Mouse (Mus musculus): ENCODE measurements around the gene Arvcf.

DNA sequence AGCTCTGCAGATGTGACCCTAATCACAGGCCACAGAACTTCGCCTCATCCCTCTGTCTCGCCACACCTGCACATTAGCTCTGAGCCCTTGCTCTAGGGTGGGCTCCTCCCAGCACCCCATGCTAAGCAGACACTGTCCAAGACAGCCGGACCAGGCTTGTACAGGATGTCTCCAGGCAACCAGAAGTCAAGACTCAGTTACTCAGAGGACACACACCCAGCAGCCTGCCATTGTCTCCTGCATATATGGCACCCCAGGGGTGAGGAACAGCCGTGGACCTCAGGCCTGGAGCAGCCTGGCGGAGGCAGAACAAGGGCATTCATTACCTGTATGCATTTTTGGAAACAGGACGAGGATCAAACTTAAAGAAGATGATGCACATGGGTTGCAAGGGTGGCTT, 24.0 kb upstream of the Arvcf start:
- TF ChIP-seq CTCF (IDR thresholded peaks at IDR 0.05; ENCODE audit: insufficient read depth, low read length) (no peak), POLR2A (IDR thresholded peaks at IDR 0.05; ENCODE audit: borderline replicate concordance, extremely low read depth, low read depth, low read length) (no peak)

Measured in lung, adult 2 months (tissue).